Mouse (Mus musculus) naive thymus-derived CD4-positive, alpha-beta T cell, adult 2 months (primary cell): ENCODE data around the gene Mvb12b.

Experiments used
- DNase-seq: peaks from one replicate; pipeline ENCODE4 v3.0.0-alpha.2; 2011; ENCODE audit warnings: low read depth

The Mvb12b gene

DNA sequence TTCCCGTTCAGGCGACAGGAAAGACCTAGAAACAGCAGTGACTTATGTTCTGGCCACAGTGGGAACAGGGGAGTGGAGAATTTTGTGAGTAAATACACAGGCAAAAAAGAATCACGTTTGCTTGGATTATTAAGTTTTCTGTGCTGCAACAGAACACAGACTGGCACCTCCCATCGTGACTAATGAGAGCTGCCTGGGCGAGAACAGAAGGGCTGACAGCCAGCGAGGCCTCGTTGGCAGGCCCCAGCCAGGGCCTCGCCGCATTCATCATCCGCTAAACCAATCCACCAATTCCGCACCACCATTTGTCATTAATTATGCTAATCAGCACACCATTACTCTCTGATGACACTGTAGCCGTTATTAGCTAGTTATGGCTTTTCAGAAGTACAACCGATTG is 102.2 kb downstream of the Mvb12b start:
- no peak for DNase-seq

DNA sequence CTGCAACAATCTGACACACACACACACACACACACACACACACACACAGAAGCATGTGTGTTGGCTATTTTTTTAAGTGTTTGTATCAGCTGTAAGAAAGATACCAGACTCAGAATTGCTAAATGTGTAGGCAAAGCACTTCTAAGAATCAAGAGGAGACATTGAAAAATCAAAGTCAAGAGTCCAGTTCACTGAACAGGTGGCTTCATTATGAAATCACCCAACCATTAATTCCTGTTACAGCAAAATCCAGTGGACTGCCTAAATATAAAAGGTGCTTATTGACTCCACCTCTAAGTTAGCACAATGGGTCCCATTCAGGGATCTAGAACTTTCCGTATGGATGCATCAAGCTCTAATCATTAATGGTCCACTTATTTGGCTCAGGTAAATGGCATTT is 103.0 kb downstream of the Mvb12b start:
- DNase-seq: no peak

DNA sequence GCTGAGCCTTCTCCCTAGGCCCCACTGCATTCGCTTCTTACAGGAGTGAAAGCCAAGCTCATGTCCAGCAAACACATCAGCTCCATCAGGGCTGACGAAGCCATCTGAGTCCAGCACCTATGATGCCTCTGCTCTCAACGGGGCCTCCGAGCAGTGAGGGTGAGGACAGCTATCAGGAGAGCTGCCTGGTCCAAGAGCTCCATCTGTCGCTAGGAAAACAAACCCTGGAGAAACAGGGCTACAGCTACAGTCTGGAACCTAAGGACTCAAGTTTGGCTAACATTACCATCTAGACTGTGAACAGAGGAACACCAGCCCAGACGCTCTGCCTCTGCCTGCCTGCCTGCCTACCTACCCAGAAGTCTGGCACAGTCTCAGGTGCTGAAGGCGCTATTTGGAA is 104.3 kb downstream of the Mvb12b start:
- no peak for DNase-seq

DNA sequence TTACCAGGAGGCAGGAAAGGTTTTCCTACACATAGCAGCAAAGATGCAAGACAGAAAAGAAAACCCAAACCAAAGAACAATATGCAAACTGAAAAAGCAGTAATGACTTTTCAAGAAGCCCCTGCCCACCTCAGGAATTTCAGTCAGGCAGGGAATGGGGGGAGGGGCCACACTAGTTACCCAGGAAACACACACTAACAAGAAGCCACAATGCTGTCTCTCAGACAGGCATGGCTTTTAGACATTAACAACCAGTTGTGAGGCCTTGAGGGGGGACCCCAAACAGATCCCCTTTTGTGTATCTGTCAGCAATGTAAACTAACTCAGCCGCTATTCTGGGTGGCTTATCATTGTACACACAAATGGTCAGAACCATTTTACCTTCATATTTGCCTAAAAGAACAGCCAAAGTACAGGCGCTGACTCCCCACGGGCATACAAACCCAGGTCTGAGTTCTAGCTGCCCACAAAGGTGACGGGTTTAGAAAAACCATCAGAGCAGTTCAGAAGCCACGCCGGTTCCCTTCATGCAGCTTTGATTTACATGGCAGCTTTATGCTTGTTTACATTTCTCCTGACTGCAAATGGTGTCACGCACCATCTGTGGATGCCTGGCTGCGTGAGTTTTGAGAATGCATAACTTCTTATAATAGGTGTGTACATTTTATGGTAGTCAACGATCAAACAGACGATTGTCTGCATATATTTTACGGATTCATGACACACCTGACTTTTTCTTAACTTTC is 105.9 kb downstream of the Mvb12b start:
- no peak for DNase-seq

DNA sequence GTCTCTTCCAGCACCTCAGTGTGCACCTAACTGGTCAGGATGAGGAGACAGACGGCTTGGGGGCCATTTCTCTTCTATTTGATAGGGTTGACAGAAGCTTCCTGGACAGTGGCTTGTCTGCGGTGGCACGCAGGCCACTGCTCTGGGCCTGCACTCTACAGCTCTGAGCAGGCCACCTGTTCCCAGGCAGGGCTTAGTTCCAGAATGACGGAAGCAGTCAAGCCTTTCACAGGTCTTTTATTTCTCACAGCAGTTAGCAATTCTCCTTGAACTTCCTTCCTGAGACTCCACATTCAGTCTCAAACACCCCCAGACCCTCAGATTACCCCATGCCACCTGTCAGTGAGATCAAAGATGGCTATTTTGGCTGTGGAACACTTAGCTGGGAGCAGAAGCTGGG is 109.3 kb downstream of the Mvb12b start:
- DNase-seq: no peak

DNA sequence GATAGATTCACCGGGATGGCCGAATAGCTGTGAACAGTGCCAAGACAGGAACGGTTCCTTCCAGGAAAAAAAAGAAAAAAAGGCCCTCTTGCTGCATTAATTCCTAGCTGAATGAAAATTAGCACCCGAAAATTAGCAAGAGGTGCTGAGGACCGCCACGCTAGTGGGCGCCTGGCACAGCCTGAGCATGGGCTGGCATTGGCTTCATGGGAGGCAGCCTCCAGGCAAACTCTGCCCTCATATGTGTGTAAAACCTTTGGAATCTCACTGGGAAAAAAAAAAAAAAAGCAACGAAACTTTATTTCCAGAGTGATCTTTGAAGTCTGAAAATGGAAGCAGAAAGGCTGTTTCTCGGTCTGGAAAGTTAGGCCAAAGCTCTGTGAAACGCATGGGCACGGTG is 110.7 kb downstream of the Mvb12b start:
- no peak for DNase-seq

DNA sequence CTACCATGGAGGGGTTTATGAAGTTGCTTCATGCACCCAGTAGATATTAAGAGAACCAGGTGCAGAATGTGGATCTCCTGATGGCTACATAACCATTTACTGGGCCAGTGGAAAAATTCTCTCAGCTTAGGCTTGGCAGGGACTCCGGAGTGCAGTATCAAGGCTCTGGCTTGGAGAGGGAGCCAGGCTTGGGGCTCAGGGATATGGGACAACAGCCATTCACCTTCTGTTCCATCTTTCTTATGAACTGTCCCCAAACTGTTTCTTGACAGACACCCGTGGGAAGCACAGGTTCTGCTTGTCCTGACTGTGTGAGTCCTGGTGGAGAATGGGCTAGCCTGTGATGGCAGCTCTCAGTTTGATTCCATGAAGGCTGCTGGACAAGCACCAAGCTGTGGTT is 112.9 kb downstream of the Mvb12b start:
- no peak for DNase-seq

DNA sequence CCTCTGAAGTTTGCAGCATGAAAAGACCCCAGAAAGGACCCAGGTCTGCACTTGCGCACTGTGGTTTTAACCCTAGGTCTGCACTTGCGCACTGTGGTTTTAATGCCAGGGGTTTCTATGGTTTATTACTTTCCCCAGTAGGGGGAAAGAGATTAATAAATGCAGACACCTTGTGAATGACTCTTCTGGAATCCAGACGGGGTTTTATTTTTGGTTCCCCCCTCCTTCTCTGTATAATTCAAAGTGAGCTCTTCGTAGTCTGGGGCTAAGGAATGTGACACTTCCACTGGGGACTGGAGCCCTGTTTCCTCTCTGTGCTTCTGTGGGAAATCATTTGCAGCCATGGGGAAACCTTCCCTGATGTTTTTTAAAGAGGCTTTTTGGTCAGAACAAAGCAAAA is 113.6 kb downstream of the Mvb12b start:
- no peak for DNase-seq

DNA sequence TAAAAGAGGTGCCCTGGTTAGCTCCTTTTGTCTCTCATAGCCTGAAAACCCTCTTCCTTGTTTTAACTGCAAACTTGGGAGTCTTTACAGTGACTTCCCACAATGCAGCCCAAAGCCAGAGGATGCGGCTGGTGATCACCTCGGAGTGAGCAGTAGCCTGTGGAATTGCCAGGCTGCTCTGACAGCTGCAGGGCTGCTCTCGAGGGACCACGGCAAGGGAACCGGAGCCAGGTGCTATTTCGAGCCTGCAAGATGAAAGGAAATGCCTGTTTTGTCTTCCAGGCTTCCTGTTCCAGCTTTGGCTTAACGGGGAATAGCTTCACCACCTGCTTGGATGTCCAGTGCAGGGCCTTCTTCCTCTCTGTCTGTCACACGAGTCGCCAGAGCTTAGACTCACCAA is 115.3 kb downstream of the Mvb12b start:
- DNase-seq: no peak

DNA sequence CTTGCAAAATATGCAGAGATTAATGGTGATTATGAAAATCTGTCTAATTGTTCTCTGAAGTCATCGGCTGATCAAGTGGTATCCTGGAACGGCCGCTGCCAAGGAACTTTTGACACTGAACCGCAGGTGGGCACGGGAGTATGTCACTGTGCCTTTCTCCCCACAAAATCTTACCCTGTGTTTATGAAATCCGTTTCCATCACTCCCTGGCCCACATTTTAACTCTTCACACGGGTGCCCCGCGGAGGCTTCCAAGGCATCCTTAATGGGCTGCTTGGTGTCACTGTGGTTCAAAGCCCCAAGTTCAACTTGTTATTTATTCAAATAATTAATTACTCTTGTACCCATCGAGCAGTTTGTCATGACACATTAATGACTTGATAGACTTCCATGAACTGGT is 116.4 kb downstream of the Mvb12b start:
- DNase-seq: no peak

DNA sequence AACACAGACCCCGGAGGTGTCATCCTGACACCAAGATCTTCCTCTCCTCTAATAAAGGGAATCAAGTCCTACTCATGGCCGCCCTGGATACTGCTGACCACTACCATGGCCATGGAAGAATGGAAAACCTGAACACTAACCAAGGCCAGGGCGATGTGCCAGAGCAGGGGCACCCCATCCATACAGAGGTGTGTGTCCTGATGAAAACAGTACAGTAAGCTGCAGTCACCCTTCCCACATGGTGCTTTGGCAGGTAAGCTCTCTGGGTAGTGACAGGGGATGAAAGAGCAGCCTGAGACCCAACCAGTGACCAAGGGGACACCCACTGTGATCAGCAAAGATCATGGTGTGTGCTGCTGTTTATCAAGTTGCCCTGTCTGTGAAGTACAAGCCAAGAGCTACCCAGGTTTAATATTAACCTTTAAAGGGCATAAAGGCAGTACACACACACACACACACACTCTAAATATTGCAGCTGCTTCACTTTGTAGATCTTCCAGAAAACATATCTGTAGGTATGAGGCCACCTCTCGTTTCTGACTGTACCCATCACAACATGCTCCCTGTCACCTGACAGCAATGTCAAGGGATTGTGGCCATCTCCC is 117.1 kb downstream of the Mvb12b start:
- no peak for DNase-seq

DNA sequence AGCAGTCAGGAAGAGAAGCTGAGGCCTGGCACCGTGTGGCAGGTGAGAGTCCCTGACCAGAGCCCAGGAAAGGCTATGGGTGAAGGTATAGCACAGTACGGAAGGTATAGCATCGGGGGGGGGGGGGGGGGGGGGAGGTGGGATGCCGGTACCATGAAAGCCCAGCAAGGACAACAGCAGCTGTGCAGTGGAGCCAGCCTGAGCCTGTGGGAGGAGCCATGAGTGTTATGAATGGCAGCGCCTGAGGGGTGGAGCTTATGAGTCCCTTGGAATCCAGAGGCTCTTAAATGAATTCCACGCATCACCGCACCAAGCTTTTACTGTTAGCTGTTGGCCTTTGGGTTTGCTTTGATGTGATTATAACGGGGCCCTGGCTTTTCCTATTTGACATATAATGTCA is 123.3 kb downstream of the Mvb12b start:
- DNase-seq: no peak

DNA sequence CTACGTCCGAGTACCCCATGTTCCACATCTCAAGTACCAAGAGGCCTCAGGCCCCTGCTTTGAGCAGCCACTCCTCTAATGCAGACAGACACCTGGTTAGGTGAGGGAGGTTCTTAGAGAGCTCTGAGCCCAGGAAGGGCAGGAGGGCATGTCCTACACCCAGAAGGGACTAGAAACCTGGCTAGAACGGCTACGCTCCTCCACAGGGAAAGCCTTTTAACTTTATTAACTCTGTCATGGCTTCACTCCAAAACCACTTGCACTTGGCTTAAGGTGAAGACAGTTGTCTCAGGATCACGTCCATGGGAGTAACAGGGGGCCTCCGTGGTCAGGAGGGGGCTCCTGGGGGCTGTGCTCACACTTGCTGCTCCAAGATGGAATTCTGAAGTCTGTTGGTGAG is 125.5 kb downstream of the Mvb12b start:
- DNase-seq: no peak

DNA sequence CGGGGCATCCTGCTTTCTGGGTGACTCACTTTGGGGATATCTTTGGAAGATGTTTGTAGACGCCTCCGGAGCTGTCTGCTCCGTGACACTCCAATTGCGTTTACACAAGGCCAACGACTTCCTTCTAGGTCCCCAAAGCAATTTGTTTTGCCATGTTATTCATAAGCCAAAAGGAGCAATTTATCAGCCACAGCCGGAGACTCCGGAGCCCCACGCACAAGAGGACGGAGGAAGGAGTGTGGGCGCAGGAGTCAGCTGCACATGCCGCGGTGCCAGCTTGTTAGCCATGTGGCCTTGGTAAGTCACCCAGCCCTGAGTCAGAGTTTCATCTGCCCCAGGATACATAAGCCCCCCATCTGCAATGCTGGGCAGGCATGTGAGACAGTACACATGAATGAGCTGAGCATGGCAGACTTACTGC is 127.2 kb downstream of the Mvb12b start:
- DNase-seq: no peak

DNA sequence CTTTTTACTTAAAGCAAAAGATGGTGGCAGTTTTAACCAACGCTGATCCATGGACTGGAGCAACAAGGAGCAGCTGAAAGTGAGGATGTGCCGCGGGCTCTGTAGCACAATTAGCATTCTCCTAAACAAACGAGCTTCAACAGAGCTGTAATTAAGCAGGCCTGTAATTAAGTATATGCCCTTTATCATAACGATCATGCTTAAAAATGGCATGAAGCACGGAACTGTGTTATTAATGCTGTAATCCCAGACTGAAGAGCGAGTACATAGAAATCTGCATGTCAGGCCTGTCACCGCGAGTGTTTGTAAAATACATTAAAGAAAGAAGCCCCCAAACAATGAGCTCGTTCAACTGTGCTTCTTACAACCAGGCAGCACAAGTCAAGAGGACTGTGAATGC is 128.3 kb downstream of the Mvb12b start:
- DNase-seq: no peak

DNA sequence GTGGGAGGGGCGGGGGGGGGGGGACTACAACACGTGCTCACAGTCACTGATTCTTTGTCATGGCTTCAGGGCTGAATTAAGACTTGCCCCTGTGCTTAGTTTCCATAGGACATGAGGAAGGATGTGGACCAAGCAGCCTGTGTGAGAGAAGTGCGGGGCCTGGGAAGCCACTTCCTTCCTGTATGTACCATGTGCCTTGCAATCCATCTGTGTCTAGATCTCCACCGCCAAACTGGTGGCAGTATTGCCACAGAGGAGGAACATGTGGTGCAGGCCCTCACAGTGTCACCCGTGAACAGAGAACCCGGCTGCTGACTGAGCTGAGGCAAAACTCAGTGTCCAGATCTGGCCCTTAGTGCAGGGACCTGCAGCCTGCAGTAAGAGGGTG is 132.1 kb downstream of the Mvb12b start:
- DNase-seq: peak; percentile 35

DNA sequence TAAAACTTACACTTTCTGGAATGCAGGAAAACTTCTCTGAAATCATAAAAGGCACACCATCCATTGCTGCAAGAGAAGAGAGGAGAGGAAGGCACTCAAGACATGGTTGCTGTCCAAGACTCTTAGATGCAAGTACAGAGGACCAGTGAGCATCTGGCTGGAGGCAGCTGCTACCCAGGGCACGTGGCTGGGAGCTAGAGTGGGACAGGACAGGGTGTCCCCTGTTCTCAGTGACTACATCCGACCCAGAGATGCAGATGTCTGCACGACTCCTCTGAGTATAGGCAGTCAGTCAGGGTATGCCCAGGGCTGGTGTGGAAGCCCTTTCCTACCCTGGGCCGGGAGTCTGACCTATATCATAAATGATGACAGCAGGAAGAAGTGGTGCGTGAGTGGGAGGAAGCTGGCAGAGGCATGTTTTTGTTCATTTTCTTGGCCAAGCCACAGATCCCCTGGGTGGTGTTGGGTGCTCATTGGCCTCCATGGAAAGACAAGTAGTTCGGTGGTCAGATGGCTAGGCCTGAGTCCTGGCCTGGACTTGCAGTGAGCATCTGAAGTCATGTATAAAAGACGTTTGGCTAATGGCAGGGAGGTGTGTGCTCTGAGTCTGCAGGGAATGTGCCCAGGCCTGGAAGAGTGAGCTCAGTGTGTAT is 132.6 kb downstream of the Mvb12b start:
- DNase-seq: no peak

DNA sequence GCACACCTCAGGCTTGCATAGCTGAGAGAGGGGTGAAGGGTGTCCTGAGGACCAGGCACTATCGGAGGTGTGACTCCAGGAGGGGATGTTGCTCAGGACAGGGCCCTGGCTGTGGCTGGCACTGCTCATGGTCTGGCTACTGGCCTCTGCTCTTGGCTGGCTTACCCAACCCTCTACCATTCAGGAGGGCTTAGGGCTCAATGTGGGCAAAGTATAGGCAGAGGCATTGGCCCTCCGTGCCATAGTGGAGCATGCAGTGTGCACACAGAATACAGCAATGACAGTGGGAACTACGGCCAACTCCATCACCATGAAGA is 133.5 kb downstream of the Mvb12b start:
- DNase-seq: no peak

DNA sequence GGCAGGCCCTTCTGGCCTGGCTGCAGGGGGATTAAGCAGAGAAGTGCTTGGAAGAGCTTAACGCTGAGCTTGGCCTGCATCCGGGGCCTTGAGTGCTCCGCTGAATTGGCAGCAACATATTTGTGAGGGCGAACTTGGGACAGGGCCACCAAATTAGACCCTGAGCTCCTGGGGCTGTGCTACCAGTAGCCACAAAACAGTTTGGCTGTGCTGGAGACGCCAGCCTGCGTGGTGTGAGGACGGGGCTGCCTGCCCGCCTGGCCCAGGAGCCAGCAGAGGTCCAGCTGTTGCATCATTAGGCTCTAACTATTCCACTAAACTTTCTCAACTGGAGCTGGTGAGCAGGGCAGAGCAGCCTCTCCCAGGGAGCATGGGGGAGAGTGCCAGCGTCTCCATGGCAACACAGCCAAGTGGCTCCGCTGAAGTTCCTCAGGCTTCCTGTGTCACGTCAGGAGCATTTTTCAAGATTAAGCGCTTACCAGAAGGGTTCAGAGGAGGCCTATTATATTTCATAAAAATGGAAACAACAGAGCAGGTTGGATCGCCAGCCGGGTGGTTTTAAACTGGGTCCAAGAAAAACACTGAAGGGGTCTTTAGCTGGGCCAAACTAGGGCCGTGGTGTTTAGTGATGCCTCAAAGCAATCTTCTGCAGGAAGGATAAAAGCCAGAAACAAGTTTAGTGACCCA is 134.0 kb downstream of the Mvb12b start:
- DNase-seq: no peak

DNA sequence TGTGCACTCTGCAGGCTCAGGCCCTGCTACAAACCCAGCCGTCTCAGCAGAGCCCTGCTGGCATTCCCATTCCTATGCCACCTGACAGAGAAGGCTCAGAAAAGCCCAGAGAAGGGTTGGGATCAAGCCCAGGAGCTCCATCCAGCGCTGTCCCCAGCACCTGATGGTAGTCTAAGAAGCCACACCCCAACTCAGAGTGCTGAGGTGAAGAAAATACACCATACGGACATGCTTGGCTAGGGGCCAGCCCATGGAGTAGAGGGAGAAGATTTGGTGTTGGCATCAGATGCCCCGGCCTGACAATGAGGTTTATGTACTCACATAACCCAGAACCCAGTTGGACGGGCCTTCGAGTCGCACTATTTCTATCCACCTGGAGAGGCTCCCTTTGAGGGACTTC is 137.1 kb downstream of the Mvb12b start:
- no peak for DNase-seq

DNA sequence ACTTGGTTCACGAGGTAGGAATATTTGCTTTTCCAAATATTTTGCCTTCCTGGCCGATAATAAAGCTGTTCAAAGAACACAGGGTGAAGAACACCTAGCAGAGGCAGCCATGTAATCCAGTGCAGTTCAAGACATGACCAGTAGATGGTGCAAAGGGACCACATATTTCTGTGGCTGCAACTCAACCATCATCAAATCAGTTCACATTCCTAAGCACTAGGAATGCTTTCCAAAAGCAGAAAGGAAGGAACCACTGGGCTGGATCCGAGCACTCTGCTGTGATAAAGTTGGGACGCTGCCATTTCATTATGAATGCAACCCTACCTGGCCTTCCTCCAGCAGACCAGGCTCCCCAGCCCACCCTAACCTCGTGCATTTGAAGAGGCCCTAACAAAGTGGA is 141.3 kb downstream of the Mvb12b start:
- DNase-seq: peak; percentile 81

DNA sequence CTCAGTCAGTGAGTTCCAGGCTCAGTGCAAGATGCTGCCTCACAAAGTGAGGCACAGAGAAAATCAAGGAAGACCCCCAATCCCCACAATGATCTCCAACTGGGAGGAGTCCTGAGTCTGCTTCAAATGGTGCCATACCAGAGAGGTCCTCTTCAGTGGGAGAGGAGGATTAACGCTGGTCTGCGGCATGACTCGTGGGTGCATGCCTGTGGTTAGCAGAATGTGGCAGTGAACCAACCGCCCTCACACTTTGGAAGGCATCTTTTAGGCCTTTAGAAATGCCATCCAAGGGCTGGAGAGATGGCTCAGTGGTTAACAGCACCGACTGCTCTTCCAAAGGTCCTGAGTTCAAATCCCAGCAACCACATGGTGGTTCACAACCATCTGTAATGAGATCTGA is 142.0 kb downstream of the Mvb12b start:
- no peak for DNase-seq

DNA sequence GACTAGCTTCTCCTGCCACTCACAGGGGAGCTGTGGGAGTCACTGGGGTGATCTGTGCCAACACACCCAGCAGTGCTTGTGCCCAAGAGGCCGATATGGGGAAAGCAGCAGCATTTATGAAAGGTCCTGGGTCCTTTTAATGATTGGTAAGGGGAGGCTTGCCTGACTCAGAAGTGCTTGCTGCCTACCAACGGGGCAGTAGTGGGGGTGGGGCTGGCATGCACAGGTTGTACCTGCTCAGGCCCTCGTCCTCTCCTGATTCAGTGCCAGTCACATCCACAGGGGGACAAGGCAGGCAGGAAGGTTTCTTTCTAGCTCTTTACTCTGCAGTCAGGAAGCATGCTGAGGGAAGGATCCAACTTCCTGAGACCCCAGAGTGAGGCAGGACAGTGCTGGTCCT is 150.6 kb downstream of the Mvb12b start:
- no peak for DNase-seq
